Comparison of ENCODE assay signal across 9 mouse cellular contexts in genomic region chr16:23258823-23259457, GRCm38 (mm10). TPM values are rescaled to one million over a fixed set of nuclear protein-coding genes. Genes with fewer than 3 reads are reported as not detected.
DNase-seq lines count a peak whose midpoint lies in the region; ATAC-seq lines count a peak whose summit lies in the region.
"Had no signal": no experiment of that assay in that cellular context is flagged by ENCODE, and none has a peak within 500 bp of the region (broad histone marks: within the 10 kb centered on the region; RNA-seq: fewer than 3 reads in every experiment).

No protein-coding gene starts in this region.

- H3K4me2 ChIP-seq in embryonic facial prominence, embryonic 12.5 days (replicated peaks): 0 out of 2 replicates have a peak overlapping the region, but pooled peaks have one; percentile 5
- H3K4me2 ChIP-seq in hindbrain, embryonic 11.5 days (replicated peaks; ENCODE audit: low read depth, low read length): no peak overlapping the region
- no peak overlapping the region for H3K4me2 ChIP-seq in midbrain, embryonic 15.5 days
- H3K4me2 ChIP-seq: liver, embryonic 15.5 days had no signal

- no peaks in the 10 kb centered on the region for H3K27me3 ChIP-seq in embryonic facial prominence, embryonic 12.5 days
- H3K27me3 ChIP-seq in hindbrain, embryonic 11.5 days (ENCODE audit: control insufficient read depth, insufficient read depth, low read length): no peaks in the 10 kb centered on the region
- no peaks in the 10 kb centered on the region for H3K27me3 ChIP-seq in midbrain, embryonic 15.5 days (replicated peaks)

- peak overlapping the region; percentile 75 for H3K27ac ChIP-seq in embryonic facial prominence, embryonic 12.5 days
- H3K27ac ChIP-seq in hindbrain, embryonic 11.5 days (ENCODE audit: low read depth, low read length): peak overlapping the region; percentile 79
- H3K27ac ChIP-seq in midbrain, embryonic 15.5 days: peak overlapping the region; percentile 23; the same call in 1 of the 2 replicates
- H3K27ac ChIP-seq: liver, embryonic 15.5 days had no signal

- 0 out of 2 replicates have a peak, but pooled peaks cover 2% of the 10 kb centered on the region for H3K36me3 ChIP-seq in embryonic facial prominence, embryonic 12.5 days
- H3K36me3 ChIP-seq in hindbrain, embryonic 11.5 days (ENCODE audit: control insufficient read depth, insufficient read depth, low read length): no peaks in the 10 kb centered on the region
- no peaks in the 10 kb centered on the region for H3K36me3 ChIP-seq in midbrain, embryonic 15.5 days (replicated peaks)
- H3K36me3 ChIP-seq: liver, embryonic 15.5 days had no signal

- DNase-seq in left cerebral cortex, postnatal 4 days: peak; percentile 24
- no peak for DNase-seq in left cerebral cortex, postnatal 36 days (ENCODE audit: low spot score in 2 of 2)
- peak; percentile 56 for DNase-seq in hindbrain, embryonic 11.5 days (ENCODE audit: low spot score)
- DNase-seq: thymus, postnatal 14 days had no signal

- ATAC-seq in embryonic facial prominence, embryonic 12.5 days (ENCODE audit: insufficient number of reproducible peaks, insufficient read depth, low FRiP score, low TSS enrichment): no peak
- peak; percentile 67 for ATAC-seq in hindbrain, embryonic 11.5 days (ENCODE audit: low FRiP score)
- ATAC-seq in midbrain, embryonic 15.5 days (replicated peaks): peak; percentile 38; the same call in 1 of the 2 replicates
- no peak for ATAC-seq in erythroblast, adult 5-6 weeks (replicated peaks; ENCODE audit: low FRiP score, poor library complexity, severe bottlenecking)
- no peak for ATAC-seq in cerebellum, adult (ENCODE audit: insufficient number of reproducible peaks, low FRiP score, low TSS enrichment)

- intact Hi-C loops in left cerebral cortex, postnatal 4 days (cut with DNase I): no loop called here
- intact Hi-C loops in left cerebral cortex, postnatal 36 days (cut with DNase I): no loop called here

- peak overlapping the region; percentile 19; the same call in 1 of the 2 replicates for H3K9ac ChIP-seq in embryonic facial prominence, embryonic 12.5 days
- no peak overlapping the region; the same call in 1 of the 2 replicates for H3K9ac ChIP-seq in hindbrain, embryonic 11.5 days (ENCODE audit: low read depth, low read length)
- H3K9ac ChIP-seq in midbrain, embryonic 15.5 days: no peak overlapping the region
- H3K9ac ChIP-seq: liver, embryonic 15.5 days had no signal

- peaks cover 48% of the 10 kb centered on the region for H3K4me1 ChIP-seq in embryonic facial prominence, embryonic 12.5 days
- H3K4me1 ChIP-seq in hindbrain, embryonic 11.5 days (replicated peaks; ENCODE audit: control insufficient read depth, insufficient read depth, low read length): peaks cover 13% of the 10 kb centered on the region
- peaks cover 23% of the 10 kb centered on the region for H3K4me1 ChIP-seq in midbrain, embryonic 15.5 days
- H3K4me1 ChIP-seq: liver, embryonic 15.5 days had no signal

- H3K4me3 ChIP-seq in embryonic facial prominence, embryonic 12.5 days: no peak overlapping the region
- H3K4me3 ChIP-seq in hindbrain, embryonic 11.5 days (ENCODE audit: low read depth, low read length): no peak overlapping the region
- H3K4me3 ChIP-seq in midbrain, embryonic 15.5 days: no peak overlapping the region
- H3K4me3 ChIP-seq: liver, embryonic 15.5 days had no signal

- H3K9me3 ChIP-seq in embryonic facial prominence, embryonic 12.5 days: no peaks in the 10 kb centered on the region
- no peaks in the 10 kb centered on the region for H3K9me3 ChIP-seq in hindbrain, embryonic 11.5 days (ENCODE audit: control insufficient read depth, low read length)
- no peaks in the 10 kb centered on the region for H3K9me3 ChIP-seq in midbrain, embryonic 15.5 days
- H3K9me3 ChIP-seq: liver, embryonic 15.5 days had no signal

- 6% methylated on average over 4 of the region's 4 CpGs for WGBS in embryonic facial prominence, embryonic 12.5 days
- WGBS in hindbrain, embryonic 11.5 days: 5% methylated on average over 4 of the region's 4 CpGs
- 4% methylated on average over 4 of the region's 4 CpGs for WGBS in midbrain, embryonic 15.5 days

RNA-seq across cellular contexts. Expression of gene St6gal1, which starts 34.4 kb away (rescaled TPM):
- 10 to 100 TPM; 19.1 to 23.2 TPM for total RNA-seq in left cerebral cortex, postnatal 4 days (2021)
- 10 to 100 TPM; 15.5 to 17.3 TPM for total RNA-seq in left cerebral cortex, postnatal 36 days (2021)
- polyA plus RNA-seq in embryonic facial prominence, embryonic 12.5 days (2016; fragmentation: Nextera tagmentation; extraction: Ambion mirVana): 29.6 and 31.7 TPM in 2 replicates
- 32.7 and 34.1 TPM in 2 replicates for polyA plus RNA-seq in hindbrain, embryonic 11.5 days (2014; fragmentation: Nextera tagmentation; extraction: Ambion mirVana)
- 27.9 and 29.4 TPM in 2 replicates for polyA plus RNA-seq in midbrain, embryonic 15.5 days (2015; fragmentation: Nextera tagmentation; extraction: Ambion mirVana)
- 0.77 and 0.84 TPM in 2 replicates for total RNA-seq in erythroblast, adult 5-6 weeks (2015; ENCODE audit: low replicate concordance)
- 1.1 and 1.4 TPM in 2 replicates for total RNA-seq in erythroblast, adult 5-6 weeks (2017; ENCODE audit: low replicate concordance)

Comparison
In these comparisons a context has a peak if more than half of its experiments do, and no peak if none do; other contexts are left out.
1. DNase-seq: peak in left cerebral cortex, postnatal 4 days (single experiment) and hindbrain, embryonic 11.5 days (single experiment); none in left cerebral cortex, postnatal 36 days (0 of 2).
2. ATAC-seq: peak in hindbrain, embryonic 11.5 days (single experiment) and midbrain, embryonic 15.5 days (single experiment); none in embryonic facial prominence, embryonic 12.5 days (single experiment), erythroblast, adult 5-6 weeks (single experiment) and cerebellum, adult (single experiment).
3. H3K27ac ChIP-seq: peak in every context shown above with its lines; median percentile 79 in hindbrain, embryonic 11.5 days; 75 in embryonic facial prominence, embryonic 12.5 days; 23 in midbrain, embryonic 15.5 days.
4. RNA of gene St6gal1, which starts 34.4 kb away (total RNA-seq): 19.1 to 23.2 TPM in left cerebral cortex, postnatal 4 days and 15.5 to 17.3 TPM in left cerebral cortex, postnatal 36 days; 0.77 to 1.4 TPM in erythroblast, adult 5-6 weeks; every median in the first group is over 4 times any median in the second.